Mouse (Mus musculus) heart, embryonic 14.5 days (tissue): ENCODE measurements at regions not wholly inside any gene's neighbourhood (a gene's known extent, or its start where the extent isn't known, plus 50 kb on each side); places are given as distances from the start of the nearest gene placed in this dataset.

Experiments used
- ATAC-seq: fragments of 200-750 bp; cut with Nextera tagmentation; 2 replicates; pipeline ENCODE4 v1.8.0; 2017; ENCODE audit warnings: low read depth, moderate TSS enrichment; ENCODE audit not compliant: insufficient number of reproducible peaks, insufficient read depth, low FRiP score
- H3K27ac ChIP-seq, 2 experiments: fragments of 200-500 bp in 1 of 2; fragments of 300-500 bp in 1 of 2; sonication (generic) in 1 of 2; replicated peaks in 1 of 2; 2 replicates each; pipeline ENCODE4 v1.5.1; 2012 to 2014; ENCODE audit warnings: low read depth in 2 of 2, low read length in 2 of 2, control low read depth in 1 of 2, mild to moderate bottlenecking in 1 of 2, mixed read lengths in 1 of 2; ENCODE audit not compliant: control insufficient read depth in 1 of 2, insufficient read depth in 1 of 2
- H3K27me3 ChIP-seq: fragments of 300-500 bp; sonication (generic); 2 replicates; pipeline ENCODE4 v1.6.1; 2014; ENCODE audit warnings: mild to moderate bottlenecking, low read length, control low read depth; ENCODE audit not compliant: control insufficient read depth, insufficient read depth
- H3K36me3 ChIP-seq: fragments of 300-500 bp; sonication (generic); 2 replicates; pipeline ENCODE4 v1.6.1; 2014; ENCODE audit warnings: mild to moderate bottlenecking, control low read depth, low read length, mixed read lengths; ENCODE audit not compliant: control insufficient read depth, insufficient read depth
- H3K4me1 ChIP-seq, 2 experiments: fragments of 200-500 bp in 1 of 2; fragments of 300-500 bp in 1 of 2; sonication (generic) in 1 of 2; 2 replicates each; pipeline ENCODE4 v1.6.1; 2012 to 2014; ENCODE audit warnings: low read length in 2 of 2, control low read depth in 1 of 2, mixed read lengths in 1 of 2; ENCODE audit not compliant: control insufficient read depth in 2 of 2, insufficient read depth in 2 of 2
- H3K4me2 ChIP-seq: fragments of 300-500 bp; sonication (generic); 2 replicates; pipeline ENCODE4 v1.6.1; 2014; ENCODE audit warnings: mild to moderate bottlenecking, low read length
- H3K4me3 ChIP-seq, 2 experiments: fragments of 200-500 bp in 1 of 2; fragments of 300-500 bp in 1 of 2; sonication (generic) in 1 of 2; 2 replicates each; pipeline ENCODE4 v1.5.1; 2012 to 2014; ENCODE audit warnings: low read length in 2 of 2, mild to moderate bottlenecking in 2 of 2, control low read depth in 1 of 2, low read depth in 1 of 2, moderate library complexity in 1 of 2; ENCODE audit not compliant: control insufficient read depth in 1 of 2, insufficient read depth in 1 of 2
- H3K9ac ChIP-seq: fragments of 300-500 bp; sonication (generic); 2 replicates; pipeline ENCODE4 v1.6.1; 2014; ENCODE audit warnings: mild to moderate bottlenecking, low read length
- H3K9me3 ChIP-seq: fragments of 300-500 bp; sonication (generic); 2 replicates; pipeline ENCODE4 v1.6.1; 2016; ENCODE audit warnings: low read length, control low read depth; ENCODE audit not compliant: control insufficient read depth
- WGBS: fragments of 180-500 bp; shearing (Covaris S2); extraction: QIAGEN DNeasy Blood & Tissue Kit; methylation state at CpG from one replicate; pipeline ENCODE4 v1.1.7; 2014; 5-methylcytosine and 5-hydroxymethylcytosine counted together

DNA sequence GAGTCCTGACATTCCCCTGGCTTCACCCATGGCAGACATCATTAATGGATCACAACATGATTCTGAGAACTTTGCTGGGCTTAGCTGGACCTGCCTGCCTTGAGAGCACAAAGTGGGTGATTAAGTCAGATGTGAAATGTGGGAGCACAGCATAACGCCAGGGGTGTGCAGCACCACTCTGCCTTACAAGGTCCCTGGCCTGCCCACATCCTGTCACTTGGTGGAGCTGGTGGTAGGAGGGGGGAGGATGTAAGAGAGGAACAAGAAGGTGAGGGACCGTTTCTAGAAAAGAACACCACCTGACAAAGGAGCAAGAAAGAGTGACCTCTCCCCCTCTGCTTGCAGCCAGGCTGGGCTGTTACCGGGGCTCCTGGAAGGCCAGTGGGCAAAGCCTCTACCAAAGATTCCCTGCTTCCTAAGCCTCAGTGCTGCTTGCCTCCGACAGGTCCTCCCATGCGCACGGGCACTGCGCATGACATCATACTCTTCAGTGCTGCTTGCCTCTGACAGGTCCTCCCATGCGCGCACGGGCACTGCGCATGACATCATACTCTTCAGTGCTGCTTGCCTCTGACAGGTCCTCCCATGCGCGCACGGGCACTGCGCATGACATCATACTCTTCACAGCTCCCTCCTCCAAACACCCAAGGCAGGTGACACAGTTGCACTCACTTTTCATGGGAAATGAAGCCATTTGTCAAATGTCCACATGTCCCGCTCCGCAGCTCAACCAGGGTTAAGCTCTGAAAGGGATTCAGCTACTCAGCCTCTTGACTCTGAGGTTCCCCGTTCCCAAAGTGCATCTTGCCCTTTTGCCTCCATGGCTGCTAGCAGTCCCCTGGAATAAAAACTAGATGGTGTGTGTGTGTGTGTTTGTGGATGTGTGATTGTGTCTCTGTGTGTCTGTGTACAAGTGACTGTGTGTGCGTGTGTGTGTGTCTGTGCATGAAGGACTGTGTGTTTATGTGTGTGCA, 125.7 kb downstream of the 3100002H09Rik start:
- Histone ChIP-seq H3K9me3 (peaks cover 18% of the 10 kb centered on the region), H3K9ac (no peak overlapping the region), H3K27ac (no peak overlapping the region), H3K4me1 (no peaks in the 10 kb centered on the region; a peak in 2 of 4 replicates), H3K4me3 (no peak overlapping the region), H3K27me3 (peaks cover 39% of the 10 kb centered on the region), H3K4me2 (no peak overlapping the region), H3K36me3 (no peaks in the 10 kb centered on the region)
- no peak for ATAC-seq
- WGBS, result 30% methylated on average over 19 of the region's 19 CpGs

DNA sequence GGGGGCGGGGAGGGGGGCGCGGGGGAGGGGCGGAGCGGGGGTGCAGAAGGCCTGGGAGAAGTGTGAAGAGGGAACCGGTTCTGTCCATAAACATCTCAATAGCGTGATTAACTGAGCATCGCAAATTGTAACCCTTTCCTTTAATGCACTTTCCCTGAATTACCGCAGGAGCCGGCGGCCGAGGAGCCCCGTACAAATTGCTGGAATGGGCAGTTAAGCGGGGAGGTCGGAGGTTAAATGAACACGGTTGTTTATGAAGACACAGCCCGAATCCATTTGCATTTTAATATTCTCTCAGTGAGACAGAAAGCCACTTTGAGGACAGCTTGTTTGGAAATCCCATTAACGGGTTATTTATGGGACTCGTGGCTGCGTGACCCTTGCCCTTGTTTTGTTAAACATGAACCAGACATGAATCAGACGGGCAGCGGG, 132.7 kb downstream of the 3100002H09Rik start:
- Histone ChIP-seq H3K4me2 (peak overlapping the region; percentile 39), H3K4me3 (0 out of 4 replicates have a peak overlapping the region, but pooled peaks of 1 of the 2 experiments have one; percentile 2), H3K27me3 (peaks cover 59% of the 10 kb centered on the region), H3K27ac (no peak overlapping the region), H3K9me3 (no peaks in the 10 kb centered on the region), H3K4me1 (0 out of 4 replicates have a peak, but pooled peaks cover 0 to 4% of the 10 kb centered on the region in 2 experiments), H3K9ac (no peak overlapping the region), H3K36me3 (no peaks in the 10 kb centered on the region)
- no peak for ATAC-seq
- 7% methylated on average over 20 of the region's 22 CpGs for WGBS

DNA sequence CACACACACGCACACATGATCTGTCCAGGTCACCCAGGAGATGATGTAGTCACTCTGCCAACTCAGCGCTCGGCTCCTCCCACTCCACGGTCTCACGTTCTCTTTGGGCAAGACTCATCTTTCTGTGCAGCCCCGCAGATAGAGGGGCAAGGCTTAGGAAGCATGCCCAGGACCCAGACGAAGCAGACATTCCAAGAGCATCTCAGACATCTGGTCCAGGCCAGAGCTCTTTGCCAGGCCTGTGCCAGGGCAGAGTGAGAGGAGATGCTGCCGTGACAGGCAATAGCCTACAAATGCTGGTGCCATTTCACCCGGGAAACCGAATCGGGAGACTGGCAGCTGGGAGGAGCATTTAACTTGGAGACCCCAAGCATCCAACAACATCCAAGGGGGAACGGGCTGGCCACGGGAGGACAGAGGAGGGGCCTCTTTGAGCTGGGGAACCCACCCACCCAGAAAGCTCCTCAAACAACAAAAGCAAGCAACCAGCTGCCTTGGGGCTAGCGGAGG, 133.2 kb downstream of the 3100002H09Rik start:
- H3K9ac ChIP-seq, result no peak overlapping the region
- no peak overlapping the region for H3K4me3 ChIP-seq
- 0 out of 4 replicates have a peak, but pooled peaks cover 0 to 4% of the 10 kb centered on the region in 2 experiments for H3K4me1 ChIP-seq
- no peaks in the 10 kb centered on the region for H3K9me3 ChIP-seq
- 24% methylated on average over 14 of the region's 14 CpGs for WGBS
- H3K36me3 ChIP-seq, result no peaks in the 10 kb centered on the region
- no peak overlapping the region for H3K27ac ChIP-seq
- no peak for ATAC-seq
- peaks cover 58% of the 10 kb centered on the region for H3K27me3 ChIP-seq
- peak overlapping the region; percentile 39 for H3K4me2 ChIP-seq

DNA sequence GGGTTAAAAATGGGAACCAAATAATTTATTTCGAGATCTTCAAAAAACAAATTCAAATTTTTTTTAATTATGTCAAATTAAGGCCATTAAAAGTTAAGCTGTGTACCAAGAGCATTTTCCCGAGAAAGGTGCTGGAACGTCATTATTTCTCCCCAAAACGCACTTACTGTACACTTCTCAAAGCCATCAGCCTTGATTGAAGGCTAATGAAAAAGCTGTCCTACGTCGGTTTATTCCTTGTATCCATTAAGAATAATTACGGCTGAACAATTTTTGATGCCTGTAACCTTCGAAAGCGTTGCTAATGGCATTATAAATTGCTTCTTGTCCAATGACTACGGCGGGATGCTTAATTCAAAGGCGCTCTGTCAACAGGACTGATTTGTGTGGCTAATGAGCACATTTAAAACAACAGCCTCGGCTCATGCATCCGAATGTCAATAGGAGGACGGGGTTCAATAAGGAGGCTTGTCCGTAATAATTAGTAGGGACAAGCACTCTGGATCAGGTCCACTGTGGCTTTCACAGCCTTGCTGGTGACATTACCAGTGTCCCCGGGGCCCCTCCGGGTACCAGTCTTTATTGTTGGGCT, 145.3 kb downstream of the 3100002H09Rik start:
- Histone ChIP-seq H3K4me1 (no peaks in the 10 kb centered on the region; a peak in 1 of 4 replicates), H3K9ac (no peak overlapping the region), H3K36me3 (no peaks in the 10 kb centered on the region), H3K27ac (no peak overlapping the region), H3K4me3 (no peak overlapping the region), H3K27me3 (no peaks in the 10 kb centered on the region; the same call in 1 of the 2 replicates), H3K4me2 (no peak overlapping the region), H3K9me3 (no peaks in the 10 kb centered on the region)
- ATAC-seq, result no peak
- 86% methylated on average over 18 of the region's 18 CpGs for WGBS

DNA sequence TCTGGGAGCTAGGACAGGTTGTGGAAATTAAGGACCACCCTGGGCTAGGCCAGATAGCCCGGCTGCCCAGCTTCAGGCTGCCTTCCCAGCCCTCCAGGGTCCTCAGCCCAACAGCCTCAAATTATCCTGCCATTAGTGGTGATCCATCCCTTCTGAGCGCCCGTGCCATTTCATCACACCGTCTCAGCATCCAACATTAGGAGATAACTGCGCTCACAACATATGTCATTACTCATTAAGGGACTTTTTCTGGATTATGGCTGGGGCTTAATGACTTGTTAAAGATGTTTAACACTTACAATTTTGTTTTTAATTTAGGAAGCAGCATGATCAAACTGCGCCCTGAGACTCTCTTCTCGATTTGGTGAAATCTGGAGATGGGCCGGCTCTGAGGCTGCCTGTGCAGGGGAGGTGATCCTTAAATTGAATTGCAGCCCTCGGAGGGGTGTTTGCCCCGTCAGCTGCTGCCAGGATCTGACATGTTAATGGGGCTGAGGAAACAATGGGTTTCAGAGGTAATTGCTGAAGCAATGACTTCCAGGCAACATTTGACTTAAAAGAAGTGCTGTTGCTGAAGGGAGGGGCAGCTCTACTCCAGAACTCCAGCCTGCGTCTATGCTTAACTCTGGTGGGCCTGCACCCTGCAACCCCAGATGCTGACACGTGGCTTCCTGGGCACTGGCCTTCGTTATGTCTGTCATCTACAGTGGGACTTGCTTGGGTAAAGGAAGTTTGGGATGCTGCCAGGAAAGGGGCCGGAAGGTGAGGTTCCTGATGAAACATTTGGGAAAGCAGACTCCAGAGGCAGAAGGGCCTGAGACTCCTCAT, 154.9 kb downstream of the 3100002H09Rik start:
- 45% methylated on average over 14 of the region's 14 CpGs for WGBS
- Histone ChIP-seq H3K9ac (no peak overlapping the region), H3K9me3 (no peaks in the 10 kb centered on the region), H3K4me3 (no peak overlapping the region), H3K27ac (no peak overlapping the region), H3K4me2 (no peak overlapping the region), H3K36me3 (no peaks in the 10 kb centered on the region), H3K4me1 (peaks cover 6 to 7% of the 10 kb centered on the region in 2 experiments; a peak in 2 of 4 replicates), H3K27me3 (0 out of 2 replicates have a peak, but pooled peaks cover 4% of the 10 kb centered on the region)
- ATAC-seq, result no peak

DNA sequence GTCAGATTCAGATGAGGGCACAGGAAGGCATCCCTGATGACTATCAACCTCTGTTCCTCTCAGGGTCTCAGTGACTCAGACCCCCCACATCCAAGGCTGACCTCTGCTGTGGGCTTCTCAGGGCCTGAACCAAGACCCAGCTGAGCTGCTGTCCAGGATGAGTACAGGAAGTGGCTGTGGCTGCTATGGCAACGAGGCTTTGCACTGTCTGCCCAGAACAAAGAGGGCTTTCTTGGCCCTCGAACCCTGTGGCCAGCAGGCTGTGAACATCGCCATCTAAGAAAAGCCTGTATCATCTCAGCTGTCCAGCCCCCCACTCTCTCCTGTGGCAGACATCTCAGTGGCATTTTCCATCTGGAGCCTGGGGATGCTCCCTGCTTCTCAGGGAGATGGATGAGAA, 159.5 kb downstream of the 3100002H09Rik start:
- Histone ChIP-seq H3K4me2 (no peak overlapping the region), H3K4me1 (peaks cover 4 to 5% of the 10 kb centered on the region in 2 experiments; a peak in 2 of 4 replicates), H3K27me3 (0 out of 2 replicates have a peak, but pooled peaks cover 4% of the 10 kb centered on the region), H3K9me3 (no peaks in the 10 kb centered on the region), H3K36me3 (no peaks in the 10 kb centered on the region), H3K4me3 (no peak overlapping the region), H3K27ac (no peak overlapping the region), H3K9ac (no peak overlapping the region)
- WGBS, result 34% methylated on average over 3 of the region's 3 CpGs
- ATAC-seq, result no peak

DNA sequence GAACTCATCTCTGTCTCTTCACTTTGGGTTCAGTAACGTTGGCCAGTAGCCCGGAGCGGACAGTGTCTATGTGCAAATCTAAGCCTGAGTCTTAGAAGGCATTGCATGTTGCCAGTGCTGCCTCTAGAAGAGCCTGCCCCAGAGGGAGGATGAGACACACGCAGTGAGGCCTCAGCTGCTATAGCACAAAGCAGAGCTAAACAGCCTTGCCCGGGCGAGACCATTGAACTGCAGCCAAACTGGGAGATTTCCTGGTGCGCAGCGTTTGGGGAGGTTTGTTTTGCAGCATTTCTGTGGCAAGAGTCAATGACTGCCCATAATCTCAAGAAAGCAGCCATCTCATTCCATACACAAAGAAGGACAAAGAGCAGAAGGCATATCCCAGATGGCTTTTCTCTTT, 164.0 kb downstream of the 3100002H09Rik start:
- Histone ChIP-seq H3K27ac (no peak overlapping the region), H3K36me3 (no peaks in the 10 kb centered on the region), H3K4me2 (no peak overlapping the region), H3K4me1 (no peaks in the 10 kb centered on the region; a peak in 1 of 4 replicates), H3K27me3 (peaks cover 43% of the 10 kb centered on the region), H3K9ac (no peak overlapping the region), H3K4me3 (no peak overlapping the region), H3K9me3 (no peaks in the 10 kb centered on the region)
- ATAC-seq, result no peak
- whole genome bisulfite sequencing, result 69% methylated on average over 8 of the region's 8 CpGs
